Mouse (Mus musculus) testis, postnatal 10 days (tissue): Measurements from ENCODE around the gene Nt5c1b.
A peak's percentile ranks its signal among the peaks of the same experiment; 100 is the strongest.

Experiments
- DNase-seq: peaks from one replicate; pipeline ENCODE4 v3.0.0; 2021; ENCODE audit warnings: low spot score

The Nt5c1b gene

DNA sequence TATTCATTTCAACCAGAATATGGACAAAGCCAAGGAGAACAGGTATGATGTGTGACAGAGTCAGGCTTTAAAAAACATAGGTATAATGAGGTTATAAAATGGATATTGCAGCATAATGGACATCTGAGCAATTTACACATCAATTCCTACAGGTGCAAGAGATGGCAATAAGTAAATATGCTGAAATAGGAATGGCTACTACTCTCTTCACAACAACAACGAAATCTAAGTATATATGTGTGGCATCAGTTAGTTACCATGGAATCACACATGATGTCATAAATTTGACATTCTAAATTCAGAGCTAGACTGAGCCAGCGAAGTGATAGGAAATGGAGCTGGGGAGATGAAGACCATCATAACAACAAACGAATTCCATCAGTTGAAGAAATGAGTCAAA is at the start of gene Nt5c1b:
Gene Nt5c1b, plus strand, starts transcription at position 301 of the 400 bp plus-strand sequence.
- DNase-seq = no peak

DNA sequence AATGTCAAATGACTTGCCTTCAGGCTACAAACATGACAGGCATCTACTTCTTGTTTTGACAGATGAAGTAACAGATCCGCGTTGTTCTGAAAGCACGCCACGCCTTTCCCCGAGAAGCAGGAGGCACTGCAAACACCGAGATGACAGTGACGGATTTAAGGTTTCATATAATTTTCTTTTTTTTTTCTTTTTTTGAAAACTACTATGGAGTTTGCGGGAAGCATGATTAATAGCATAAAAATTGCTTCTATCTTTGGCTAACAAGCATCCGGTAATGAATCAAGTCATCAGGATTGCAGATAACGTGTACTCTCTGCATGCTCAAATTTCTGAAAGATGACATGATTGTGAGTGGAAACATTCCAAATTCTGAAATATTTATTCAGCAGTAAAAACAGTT is 42.1 kb upstream of the Nt5c1b start:
- DNase-seq = no peak

DNA sequence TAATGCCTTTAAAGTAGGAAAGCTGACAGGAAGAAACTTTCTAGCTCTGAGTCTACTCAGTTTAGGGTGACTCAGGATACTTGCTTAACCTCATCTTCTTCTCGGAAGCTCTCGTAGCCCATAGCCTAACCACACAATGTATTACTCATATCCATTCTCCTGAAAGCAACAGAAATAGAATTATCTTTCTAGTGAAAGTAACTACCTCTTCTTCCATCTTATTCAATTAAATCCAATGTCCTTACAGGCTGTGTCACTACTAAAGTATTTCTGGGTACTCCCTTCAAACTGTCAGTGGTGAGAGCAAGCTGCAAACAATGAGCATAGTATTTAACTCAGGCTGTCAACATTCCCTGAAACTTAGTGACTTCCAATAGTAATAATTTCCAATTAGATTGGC is 40.3 kb upstream of the Nt5c1b start:
- no peak for DNase-seq

DNA sequence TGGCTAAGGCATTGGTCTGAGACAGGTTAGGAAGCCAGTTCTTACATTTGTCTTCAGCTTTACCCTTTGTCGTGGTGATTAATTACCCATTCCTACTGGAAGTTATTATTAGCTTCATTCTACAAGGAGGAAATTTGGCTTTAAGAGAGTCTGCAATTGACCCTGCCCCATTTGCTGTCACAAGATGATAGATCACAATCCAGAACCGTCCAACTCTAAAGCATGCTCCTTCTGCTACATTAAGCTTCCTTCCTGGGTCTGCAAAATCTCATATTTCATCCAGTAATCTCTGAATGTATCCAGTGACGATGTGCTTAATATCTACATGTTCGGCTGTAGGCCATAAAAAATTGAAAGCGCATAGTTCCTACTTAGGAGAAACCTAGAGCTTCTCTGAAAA is 29.2 kb upstream of the Nt5c1b start:
- DNase-seq = no peak

DNA sequence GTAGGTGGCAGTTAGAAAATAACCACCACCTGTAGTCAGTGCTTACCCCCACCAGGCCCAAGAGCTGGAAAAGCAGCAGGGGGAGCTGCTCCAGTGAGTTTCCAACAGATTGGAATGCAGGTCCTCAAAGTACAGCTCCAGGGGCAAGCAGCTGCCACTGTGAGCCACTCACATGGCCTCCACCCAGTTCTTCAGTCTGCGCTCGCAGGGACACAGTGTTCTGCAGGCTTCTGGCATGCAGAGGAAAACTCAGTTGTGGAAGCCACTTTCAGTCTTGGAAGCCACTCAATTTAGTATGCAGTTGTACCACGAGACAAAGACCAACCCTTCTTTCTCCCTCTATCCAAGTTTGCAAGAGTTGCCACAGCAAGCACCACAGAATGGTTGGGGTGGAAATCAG is 19.1 kb upstream of the Nt5c1b start:
- peak; percentile 39 for DNase-seq

DNA sequence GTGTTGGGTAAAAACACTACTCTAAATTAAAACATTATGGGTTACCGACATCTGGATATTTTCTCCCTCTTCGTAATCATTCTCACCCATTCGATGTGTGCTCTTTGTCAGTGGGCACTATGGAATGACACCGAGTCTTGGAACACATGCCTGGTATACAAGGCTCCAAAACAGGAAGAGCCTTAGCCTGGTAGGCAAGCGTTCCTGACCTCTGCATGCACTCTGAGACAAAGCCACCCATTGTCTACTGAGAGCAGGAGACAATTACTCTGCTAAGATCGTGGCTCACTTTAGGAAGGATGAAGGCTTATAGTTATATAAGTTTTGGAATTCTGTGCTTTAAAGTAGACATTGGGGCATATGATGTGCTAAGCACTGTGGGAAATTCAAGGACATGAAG is 12.0 kb upstream of the Nt5c1b start:
- DNase-seq = no peak

DNA sequence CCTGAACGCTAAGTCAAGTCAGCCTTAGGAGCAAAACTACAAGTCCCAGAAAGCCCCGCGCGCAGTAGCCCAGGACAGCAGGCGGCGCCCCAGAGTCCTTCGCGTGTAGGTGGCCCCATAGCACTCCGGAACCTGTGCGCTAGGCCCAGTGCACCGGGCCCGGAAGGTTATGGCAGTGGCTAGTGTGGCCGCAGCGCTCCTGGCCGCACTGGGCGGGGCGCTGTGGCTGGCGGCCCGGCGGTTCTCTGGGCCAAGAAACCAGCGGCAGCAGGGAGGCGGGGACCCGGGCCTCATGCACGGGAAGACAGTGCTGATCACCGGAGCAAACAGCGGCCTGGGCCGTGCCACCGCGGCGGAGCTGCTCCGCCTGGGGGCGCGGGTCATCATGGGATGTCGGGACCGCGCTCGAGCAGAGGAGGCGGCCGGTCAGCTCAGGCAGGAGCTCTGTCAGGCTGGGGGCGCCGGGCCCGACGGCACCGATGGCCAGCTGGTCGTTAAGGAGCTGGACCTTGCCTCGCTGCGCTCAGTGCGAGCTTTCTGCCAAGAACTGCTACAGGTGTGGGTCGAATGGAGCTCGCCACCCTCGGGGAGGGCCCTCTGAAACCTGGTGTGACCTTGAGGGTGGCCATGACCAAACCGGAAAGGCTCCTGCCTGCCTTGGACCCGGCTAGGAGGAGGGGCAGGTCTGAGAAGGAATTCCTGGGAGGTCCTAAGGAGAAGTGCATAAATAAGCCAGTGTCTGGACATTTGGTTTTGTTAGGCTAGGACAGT is 21.1 kb downstream of the Nt5c1b start, which contains the start of gene Rdh14:
Gene Rdh14, plus strand, starts transcription at position 102 of the 771 bp plus-strand sequence.
- peak; percentile 97 for DNase-seq

DNA sequence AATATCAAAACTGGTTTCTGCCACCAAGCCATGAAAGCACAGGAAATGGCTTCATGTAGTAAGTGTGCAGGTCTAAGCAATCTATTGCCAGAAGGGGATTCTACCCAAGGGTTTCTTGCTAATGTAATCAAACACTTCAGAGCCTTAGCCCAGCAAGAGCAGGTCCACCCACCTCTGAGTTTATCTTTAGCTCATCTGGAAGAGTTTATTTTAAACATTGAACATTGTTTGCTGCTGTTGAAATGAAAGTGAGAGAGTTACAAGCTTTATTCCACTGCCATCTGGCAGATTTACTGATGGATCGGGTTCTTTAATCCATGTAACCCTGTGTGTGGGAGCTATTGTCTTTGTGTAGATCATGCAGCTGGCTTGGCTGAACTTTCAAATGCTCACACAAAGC is 31.0 kb downstream of the Nt5c1b start:
- no peak for DNase-seq

DNA sequence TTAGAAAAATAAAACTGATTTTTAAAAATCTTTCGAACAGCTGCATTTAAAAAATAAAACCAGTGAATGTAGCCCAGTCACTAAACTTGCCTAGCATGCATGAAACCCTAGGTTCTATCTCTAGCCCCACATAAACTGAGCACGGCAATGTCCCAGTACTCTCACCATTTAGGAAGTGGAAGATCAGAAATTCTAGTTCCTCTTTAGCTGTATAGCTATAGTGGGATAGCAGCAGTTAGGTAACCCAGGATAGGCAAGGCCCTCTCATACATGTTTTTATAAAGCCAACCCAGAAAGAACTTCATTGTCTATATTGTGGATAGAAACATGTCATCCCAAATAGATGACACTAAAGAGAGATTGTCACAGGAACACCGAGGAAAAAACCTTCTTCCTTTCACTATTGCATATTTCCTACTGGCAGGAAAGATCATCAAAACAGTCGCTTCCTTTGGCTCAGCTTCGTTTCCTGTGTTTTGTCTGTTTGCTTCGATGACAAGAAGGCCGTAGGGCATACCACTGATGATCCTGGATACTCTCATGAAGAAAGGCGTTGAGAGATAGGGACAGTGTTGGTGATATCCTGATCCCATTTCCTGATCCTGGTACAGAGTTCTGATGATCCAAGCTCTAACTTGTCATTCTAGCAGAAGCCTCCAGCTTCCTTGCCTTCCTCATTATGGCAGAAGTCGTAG is 32.8 kb downstream of the Nt5c1b start:
- DNase-seq = no peak

DNA sequence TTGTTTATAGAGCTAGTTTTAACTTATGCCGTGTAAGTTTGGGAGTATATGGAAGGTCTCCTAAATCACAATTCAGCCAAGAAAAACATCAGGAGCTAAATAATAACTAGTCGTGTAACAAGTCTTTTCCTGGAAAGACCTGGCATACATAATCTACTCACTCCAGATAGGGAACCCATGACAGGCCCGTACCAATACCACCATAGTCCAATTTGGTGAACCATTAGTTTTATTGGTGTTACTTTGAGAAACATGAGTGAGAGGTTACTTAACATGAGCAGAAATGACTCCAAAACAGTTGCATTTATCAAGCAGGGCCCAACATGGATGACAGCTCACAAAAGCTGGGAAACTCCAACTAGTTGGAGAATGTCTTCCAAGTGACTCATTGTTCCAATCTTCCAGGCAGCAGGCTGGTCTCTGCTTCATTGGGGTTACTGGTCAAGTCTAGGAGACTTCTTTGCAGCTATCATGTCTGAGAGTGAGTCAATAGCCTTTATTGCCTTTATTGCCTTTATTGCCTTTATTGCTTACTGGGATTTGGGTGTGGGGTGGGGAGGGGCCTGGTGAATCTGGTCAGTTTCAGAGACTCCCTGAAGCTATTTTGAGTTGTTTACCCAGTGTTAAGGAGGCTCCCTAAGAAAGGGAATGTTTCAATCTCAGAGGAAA is 40.9 kb downstream of the Nt5c1b start:
- no peak for DNase-seq

DNA sequence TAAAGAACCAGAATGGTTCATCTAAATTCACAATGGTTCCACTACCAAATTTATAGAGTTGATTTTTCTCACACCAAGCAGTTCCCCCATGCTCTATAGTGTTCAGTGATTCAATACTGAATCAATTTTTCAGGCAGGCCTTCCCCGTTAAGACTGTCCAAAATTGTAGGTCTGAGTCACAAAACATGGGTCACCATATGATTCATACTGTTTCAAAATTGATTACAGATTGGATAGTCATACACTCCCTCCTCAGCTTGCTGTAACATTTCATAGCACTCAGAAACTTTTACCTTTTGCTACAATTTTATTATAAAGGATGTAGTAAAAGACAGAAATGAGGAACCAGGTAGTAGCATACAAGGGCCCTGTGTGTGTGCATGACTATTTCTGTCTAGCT is 41.7 kb downstream of the Nt5c1b start:
- no peak for DNase-seq

DNA sequence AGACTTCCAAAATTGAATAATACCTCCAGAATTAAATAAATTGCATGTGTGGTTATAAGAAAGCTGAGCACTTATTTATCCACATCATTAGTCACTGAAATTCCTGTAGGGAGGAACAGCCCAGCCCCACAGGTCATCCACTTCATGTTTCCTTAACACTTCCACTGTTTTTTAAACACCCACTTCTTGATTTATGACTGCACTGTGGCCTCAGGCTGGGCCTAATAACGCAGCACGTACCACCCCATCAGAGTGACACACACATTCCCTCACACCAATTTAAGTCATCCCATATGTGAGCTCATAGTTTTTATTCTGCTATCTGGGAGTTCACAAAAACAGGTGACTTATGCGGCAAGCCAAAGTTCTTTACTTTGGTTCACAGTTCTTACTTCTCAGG is 52.6 kb downstream of the Nt5c1b start:
- DNase-seq = no peak

DNA sequence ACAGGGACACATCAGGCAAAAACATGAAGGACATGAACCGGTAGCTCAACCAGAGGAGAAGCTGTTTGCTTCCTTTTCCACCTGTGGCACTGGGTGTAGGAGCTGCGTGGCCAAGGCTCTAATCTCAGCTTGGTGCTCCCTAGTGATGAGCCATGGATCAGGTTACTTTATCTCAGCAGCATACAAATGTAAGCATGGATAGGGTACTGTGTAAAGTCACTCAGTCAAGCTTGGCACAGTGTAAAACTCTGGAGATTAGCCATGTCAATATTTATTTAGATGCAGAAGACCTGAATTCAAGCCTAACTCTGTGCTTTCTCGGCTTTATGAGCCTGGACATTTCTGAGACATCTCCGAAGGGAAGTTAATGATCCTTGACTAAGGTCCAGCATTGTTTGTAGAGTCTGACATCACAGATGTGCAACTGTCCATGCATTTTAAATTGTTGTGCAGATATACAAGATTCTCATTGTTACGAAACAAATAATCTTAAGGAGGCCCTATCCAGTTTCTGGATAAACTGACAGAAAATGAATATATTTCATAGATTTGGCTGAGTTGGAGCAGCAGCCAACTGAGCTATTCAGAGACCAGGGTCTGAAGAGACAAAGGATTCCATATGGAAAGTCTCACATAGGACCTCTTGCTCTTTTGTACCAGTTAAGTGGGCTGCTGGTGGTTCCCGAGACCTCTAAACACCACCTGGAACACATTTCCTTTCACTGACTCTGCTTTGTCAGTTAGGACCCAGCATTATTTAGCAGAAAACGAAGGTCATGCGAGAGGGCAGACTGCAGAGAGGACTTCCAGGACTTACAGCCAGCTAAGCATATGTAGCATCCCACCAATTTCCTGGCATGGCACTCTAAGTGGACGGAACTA is 56.5 kb downstream of the Nt5c1b start:
- no peak for DNase-seq

DNA sequence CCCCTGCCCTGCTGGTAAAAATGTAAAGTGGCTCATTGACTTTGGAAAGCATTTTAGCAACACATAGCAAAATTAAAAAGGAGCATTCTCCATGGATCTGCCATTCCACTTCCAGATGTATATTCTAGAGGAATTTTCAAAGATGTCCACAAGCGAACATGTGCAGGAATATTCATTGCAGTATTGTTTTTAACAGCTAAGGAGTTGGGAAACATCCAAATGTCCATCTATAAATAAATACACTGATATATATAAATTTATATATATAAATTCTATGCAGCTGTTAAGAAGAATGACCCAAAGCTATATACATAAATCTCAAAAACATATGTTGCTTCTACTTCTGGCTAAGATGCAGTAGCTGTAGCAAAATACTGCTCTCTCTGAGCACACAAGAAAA is 61.2 kb downstream of the Nt5c1b start:
- no peak for DNase-seq

DNA sequence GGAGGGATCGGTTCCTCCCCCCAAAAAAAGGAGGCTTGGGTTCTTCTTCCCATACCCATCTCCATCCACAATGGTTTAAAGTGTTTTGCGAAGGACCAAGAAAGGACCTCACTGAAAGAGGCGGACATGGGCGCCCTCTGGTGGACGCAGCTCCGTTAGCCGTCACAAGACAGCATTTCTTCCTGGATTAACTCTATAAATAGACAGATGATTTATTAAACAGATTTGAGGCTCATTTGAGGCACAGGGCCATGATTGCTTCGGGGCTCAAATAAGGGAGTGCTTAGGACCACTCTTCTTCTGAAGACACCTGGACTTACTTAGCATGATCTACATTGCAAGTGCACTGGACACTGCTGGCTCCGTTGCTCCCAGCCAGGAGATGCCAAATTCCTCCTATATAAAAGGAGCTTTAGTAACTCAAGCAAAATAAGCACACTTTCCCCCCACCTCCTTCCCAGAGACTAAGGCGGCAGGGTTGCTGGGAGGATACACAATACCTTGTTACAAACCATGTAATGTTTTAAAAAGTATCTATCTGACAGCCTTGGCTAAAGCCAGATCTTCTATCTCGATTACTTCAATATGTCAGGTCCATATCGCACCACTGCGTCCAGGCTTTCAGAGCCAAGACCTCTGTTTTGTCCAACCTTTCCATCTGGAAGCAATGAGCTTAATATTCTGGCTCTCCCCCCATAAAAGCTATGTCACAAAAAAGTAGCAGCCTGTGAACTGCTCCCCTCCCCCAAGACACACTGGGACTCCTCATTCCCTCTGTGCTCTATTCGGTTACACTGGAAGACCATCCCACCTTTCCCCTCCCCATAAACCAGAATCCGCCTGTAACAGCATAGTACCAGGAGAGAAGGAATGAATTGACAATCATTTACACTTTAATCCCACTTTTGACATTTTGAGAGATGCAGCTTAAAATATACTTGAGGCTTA is 68.6 kb downstream of the Nt5c1b start:
- peak; percentile 94 for DNase-seq
